Mouse (Mus musculus): ENCODE measurements around the gene Cbx2. TPM values are rescaled to one million over a fixed set of nuclear protein-coding genes. Genes with fewer than 3 reads are reported as not detected.

Cbx2 gene
- total RNA-seq, 2 experiments from 2014 or later, result 2.6 to 2.7 TPM

GRCm38 (mm10) chr11:119080461-119081147 is 57.8 kb downstream of the Cbx2 start:
- intact Hi-C loops (cut with DNase I), result no loop called here

More at GRCm38 (mm10) chr11:119080461-119081147, 57.8 kb downstream of the Cbx2 start:
- no peak for DNase-seq (ENCODE audit: low spot score in 2 of 2)

Other genes with a start within 250 kb of the Cbx2 start
- gene Rbfox3, start 111.4 kb upstream of the Cbx2 start, total RNA-seq (2021), result 100 to 1,000 TPM; 350 to 371 TPM
- not detected for gene Enpp7, start 34.8 kb upstream of the Cbx2 start, total RNA-seq (2021)
- gene Cbx8, start 18.0 kb downstream of the Cbx2 start, total RNA-seq (2021), result 10 to 100 TPM; 12.3 to 16.0 TPM
- gene Cbx4, start 63.3 kb downstream of the Cbx2 start, total RNA-seq (2021), result 10 to 100 TPM; 60.9 to 68.6 TPM
- gene Tbc1d16, start 205.5 kb downstream of the Cbx2 start, total RNA-seq (2021), result 10 to 100 TPM; 30.5 to 36.2 TPM
- 1 to 10 TPM; 1.1 to 1.3 TPM for gene Ccdc40, start 205.6 kb downstream of the Cbx2 start, total RNA-seq (2021)
- gene Gaa, start 244.9 kb downstream of the Cbx2 start, total RNA-seq (2021), result 100 to 1,000 TPM; 220 to 253 TPM

All from left cerebral cortex, postnatal 36 days (tissue).